ENCODE assay signal across 21 mouse cellular contexts in genomic region chr7:48895475-48895874, GRCm38 (mm10). TPM values are rescaled to one million over a fixed set of nuclear protein-coding genes. Genes with fewer than 3 reads are reported as not detected.
"Had no signal": no experiment of that assay in that cellular context is flagged by ENCODE, and none has a peak within 500 bp of the region (broad histone marks: within the 10 kb centered on the region; RNA-seq: fewer than 3 reads in every experiment).

No protein-coding gene starts in this region.

- H3K4me2 ChIP-seq: limb, embryonic 12.5 days; liver, embryonic 13.5 days; lung, embryonic 15.5 days; midbrain, embryonic 12.5 days; stomach, embryonic 15.5 days had no signal

- DNase-seq: kidney, postnatal 10 days; kidney, postnatal 4 days; liver; liver, embryonic 13.5 days; liver, postnatal 0 days; lung, postnatal 14 days; right cerebral cortex, postnatal 14 days; thymus, adult 2 months; thymus, postnatal 25 days had no signal

- H3K9ac ChIP-seq: limb, embryonic 12.5 days; liver, embryonic 13.5 days; liver, postnatal 0 days; lung, embryonic 15.5 days; midbrain, embryonic 12.5 days; stomach, embryonic 15.5 days had no signal

- H3K4me3 ChIP-seq: layer of hippocampus, adult 2 months; limb, embryonic 12.5 days; liver, embryonic 13.5 days; lung, embryonic 15.5 days; megakaryocyte, embryonic 14.5 days; midbrain, embryonic 12.5 days; stomach, embryonic 15.5 days had no signal

- H3K4me1 ChIP-seq: stomach, embryonic 15.5 days had no signal

- ATAC-seq: liver, postnatal 0 days had no signal

- H3K9me3 ChIP-seq: limb, embryonic 12.5 days; liver, embryonic 13.5 days; lung, embryonic 15.5 days; megakaryocyte, embryonic 14.5 days; midbrain, embryonic 12.5 days; stomach, embryonic 15.5 days had no signal

- H3K36me3 ChIP-seq: limb, embryonic 12.5 days; liver, embryonic 13.5 days; lung, embryonic 15.5 days; midbrain, embryonic 12.5 days; stomach, embryonic 15.5 days had no signal

- H3K27ac ChIP-seq: layer of hippocampus, adult 2 months; limb, embryonic 12.5 days; lung, embryonic 15.5 days; macrophage; midbrain, embryonic 12.5 days; stomach, embryonic 15.5 days had no signal

- H3K27me3 ChIP-seq: lung, embryonic 15.5 days; stomach, embryonic 15.5 days had no signal

RNA-seq across cellular contexts. Expression of gene Csrp3, which starts 47.6 kb away (rescaled TPM):
- total RNA-seq: layer of hippocampus, adult 2 months; layer of hippocampus, postnatal 10 days; left cerebral cortex, postnatal 36 days; midbrain, postnatal 0 days had no signal
- polyA plus RNA-seq: macrophage; testis, adult 2 months; urinary bladder, adult 2 months had no signal
